Mouse (Mus musculus) brain, embryonic 14.5 days (tissue): ENCODE measurements around the gene Rom1.

Experiments used
- CTCF ChIP-seq: fragments of 200-500 bp; IDR thresholded peaks from 2 replicates; pipeline ENCODE4 v1.5.1; 2012; ENCODE audit warnings: inconsistent platforms, mild to moderate bottlenecking, moderate library complexity, borderline replicate concordance; ENCODE audit not compliant: insufficient read depth, insufficient read length; ENCODE audit errors: extremely low read depth
- POLR2A ChIP-seq: fragments of 200-500 bp; IDR thresholded peaks from 2 replicates; pipeline ENCODE4 v1.6.1; 2012; ENCODE audit warnings: mild to moderate bottlenecking, inconsistent platforms, borderline replicate concordance; ENCODE audit not compliant: poor library complexity, insufficient read depth, insufficient read length, severe bottlenecking; ENCODE audit errors: extremely low read depth

DNA sequence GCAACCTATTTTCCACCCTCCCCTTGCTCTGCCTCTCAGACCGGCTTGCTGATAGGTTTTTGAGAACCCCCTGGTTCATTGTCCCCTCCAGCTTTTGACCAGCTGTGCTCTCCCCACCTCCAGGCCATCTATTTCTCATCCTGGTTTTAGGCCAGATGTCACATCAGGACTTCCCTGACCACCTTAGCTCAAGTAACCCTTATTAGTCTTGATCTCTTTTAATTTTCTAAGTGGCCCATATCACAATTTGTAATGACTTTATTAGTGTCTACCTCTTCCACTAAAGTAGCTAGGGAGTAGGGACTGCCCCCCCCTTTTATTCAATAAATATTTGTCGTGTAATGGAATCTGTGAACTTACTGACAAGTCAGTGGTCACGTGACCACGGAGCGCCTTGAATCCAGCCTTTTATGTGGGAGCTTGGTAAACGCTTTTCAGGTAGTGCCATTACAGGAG, 8.3 kb downstream of the Rom1 start:
- TF ChIP-seq CTCF = no peak
- no peak for TF ChIP-seq POLR2A
